Mouse (Mus musculus) E14TG2a.4 (cell line): ENCODE measurements around the gene Rogdi.

Experiments
- CTCF ChIP-seq: conservative IDR thresholded peaks from 2 replicates; pipeline ENCODE4 v1.5.1; 2014; ENCODE audit warnings: low read length
- NANOG ChIP-seq: IDR thresholded peaks from 2 replicates; pipeline ENCODE4 v1.6.1; 2014; ENCODE audit warnings: borderline replicate concordance, low read length, mixed read lengths
- POU5F1 ChIP-seq: IDR thresholded peaks from 2 replicates; pipeline ENCODE4 v1.6.1; 2014; ENCODE audit warnings: low read length, borderline replicate concordance

DNA sequence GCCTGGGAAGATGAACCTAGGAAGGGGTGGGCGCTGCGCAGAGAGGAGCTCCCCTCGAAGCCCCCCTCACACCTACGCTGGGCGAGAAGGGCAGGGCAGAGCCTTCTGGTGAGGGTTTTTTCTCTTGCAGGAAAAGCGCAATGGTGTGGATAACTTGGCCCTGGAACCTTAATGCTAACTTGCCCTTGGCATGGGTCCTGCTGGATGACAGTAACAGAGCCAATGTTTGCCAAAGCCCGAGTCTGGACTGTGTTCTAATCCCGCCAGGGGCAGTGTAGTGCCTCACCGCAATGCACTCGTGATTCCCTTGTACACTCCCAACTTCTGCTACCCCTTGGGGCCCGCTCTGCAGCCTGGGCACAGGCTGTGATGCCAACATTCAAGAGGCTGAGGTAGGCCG lies 5.3 kb downstream of the Rogdi start:
- TF ChIP-seq CTCF (no peak), POU5F1 (no peak), NANOG (no peak)
